Mouse (Mus musculus) embryonic facial prominence, embryonic 10.5 days (tissue): ENCODE measurements around the gene Adam6b. TPM values are rescaled to one million over a fixed set of nuclear protein-coding genes. Genes with fewer than 3 reads are reported as not detected.
"Not testable (repeated sequence)": the region's sequence is repeated elsewhere in the genome, so short reads cannot be mapped to it uniquely, and the experiment has no call there.

Experiments
- DNase-seq: peaks from one replicate; pipeline ENCODE4 v3.0.0-alpha.2; 2017; ENCODE audit warnings: low spot score
- H3K27ac ChIP-seq: fragments of 300-500 bp; sonication (generic); replicated peaks from 2 replicates; pipeline ENCODE4 v1.5.1; 2016; ENCODE audit warnings: mild to moderate bottlenecking
- H3K27me3 ChIP-seq: fragments of 300-500 bp; sonication (generic); replicated peaks from 2 replicates; pipeline ENCODE4 v1.6.1; 2016; ENCODE audit warnings: low read depth, mild to moderate bottlenecking; ENCODE audit not compliant: poor library complexity, severe bottlenecking
- H3K36me3 ChIP-seq: fragments of 300-500 bp; sonication (generic); replicated peaks from 2 replicates; pipeline ENCODE4 v1.6.1; 2016; ENCODE audit warnings: mild to moderate bottlenecking, moderate library complexity
- H3K4me1 ChIP-seq: fragments of 300-500 bp; sonication (generic); 2 replicates; pipeline ENCODE4 v1.6.1; 2016
- H3K4me3 ChIP-seq: fragments of 300-500 bp; sonication (generic); 2 replicates; pipeline ENCODE4 v1.5.1; 2016; ENCODE audit warnings: mild to moderate bottlenecking, moderate library complexity
- H3K9me3 ChIP-seq: fragments of 300-500 bp; sonication (generic); 2 replicates; pipeline ENCODE4 v1.6.1; 2016; ENCODE audit warnings: mild to moderate bottlenecking
- WGBS: fragments of 180-500 bp; shearing (Covaris S2); methylation state at CpG from one replicate; pipeline ENCODE4 v1.1.7; 2016; 5-methylcytosine and 5-hydroxymethylcytosine counted together
- polyA plus RNA-seq: library from polyadenylated mRNA; unstranded; fragments of >200 nt; fragmentation: Nextera tagmentation; extraction: Ambion mirVana; gene quantifications from 2 replicates; pipeline ENCODE4 v1.2.1, GENCODE M21; 2016

Adam6b gene
- polyA plus RNA-seq, result not detected in 2 replicates

DNA sequence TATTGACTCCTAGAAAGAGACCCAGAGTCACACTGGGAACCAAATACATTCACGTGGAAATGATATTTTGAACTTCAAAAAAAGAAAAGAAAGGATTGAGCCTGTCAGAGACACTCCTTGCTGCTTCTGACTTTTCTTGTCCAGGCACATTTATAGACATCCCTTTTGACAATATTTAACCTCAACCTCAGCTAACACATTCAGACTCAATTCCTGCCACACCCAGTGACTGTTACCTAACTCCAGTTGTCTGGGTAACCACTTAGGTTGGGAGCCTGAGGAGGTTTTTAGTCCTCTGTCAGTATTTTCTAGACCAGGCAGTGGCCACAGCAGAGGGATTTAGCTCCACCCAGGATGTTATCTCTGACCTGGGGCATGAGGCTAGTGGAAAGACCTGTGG, at the start of gene Adam6b:
Adam6b (plus strand) TSS at position 301 of the 400 bp plus-strand sequence.
- not testable (repeated sequence) for H3K4me3 ChIP-seq, DNase-seq, H3K27ac ChIP-seq, H3K36me3 ChIP-seq, H3K27me3 ChIP-seq, H3K4me1 ChIP-seq, H3K9me3 ChIP-seq
- WGBS, result 83% methylated on average over 1 of the region's 1 CpGs

DNA sequence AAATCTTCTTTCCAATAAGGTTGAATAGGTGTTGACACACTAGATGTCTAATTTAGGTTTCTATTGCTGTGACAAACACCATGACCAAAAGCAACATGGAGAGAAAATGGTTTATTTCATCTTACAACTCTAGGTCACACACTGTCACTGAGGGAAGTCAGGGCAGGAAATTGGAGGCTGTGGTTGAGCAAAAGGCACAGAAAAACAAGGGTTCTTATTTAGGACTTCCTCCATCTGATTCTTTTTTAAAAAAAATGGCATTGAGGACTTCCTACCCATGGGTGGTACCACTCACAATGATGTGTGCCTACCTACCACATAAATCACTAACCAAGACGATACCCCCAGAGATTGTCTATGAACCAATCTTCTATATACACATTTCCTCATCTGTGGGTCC, 43.2 kb upstream of the Adam6b start:
- WGBS, result 94% methylated on average over 1 of the region's 1 CpGs

DNA sequence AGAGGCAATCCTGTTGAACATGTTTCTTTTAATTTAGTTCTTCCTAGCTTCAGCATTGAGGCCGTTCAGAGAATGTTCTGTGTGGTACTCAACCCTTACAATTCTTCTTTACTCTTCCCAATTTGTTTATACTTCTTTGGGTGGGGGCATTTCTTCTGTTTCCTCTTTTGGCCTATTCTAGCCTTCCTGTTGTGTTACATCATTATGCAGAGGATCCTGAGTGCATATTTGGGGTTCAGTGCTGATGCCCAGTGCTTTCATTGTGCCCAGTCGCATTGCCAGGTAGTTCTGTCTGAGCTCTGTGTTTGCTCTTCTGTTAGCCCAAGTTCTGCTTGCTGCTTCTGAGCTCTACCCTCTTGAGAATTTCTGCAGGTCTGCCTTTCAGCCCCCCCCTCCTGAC, 13.1 kb upstream of the Adam6b start:
- 81% methylated on average over 2 of the region's 2 CpGs for WGBS
- H3K4me1 ChIP-seq, result no peaks in the 10 kb centered on the region
- no peak overlapping the region for H3K4me3 ChIP-seq
- no peaks in the 10 kb centered on the region for H3K36me3 ChIP-seq
- no peak overlapping the region for H3K27ac ChIP-seq
- H3K27me3 ChIP-seq, result no peaks in the 10 kb centered on the region
- H3K9me3 ChIP-seq, result peaks cover 27% of the 10 kb centered on the region; the same call in 1 of the 2 replicates
- DNase-seq, result no peak

More for the DNA sequence above, 43.2 kb upstream of the Adam6b start:
- Histone ChIP-seq H3K4me3 (no peak overlapping the region), H3K9me3 (no peaks in the 10 kb centered on the region), H3K27ac (no peak overlapping the region), H3K36me3 (no peaks in the 10 kb centered on the region), H3K27me3 (no peaks in the 10 kb centered on the region), H3K4me1 (no peaks in the 10 kb centered on the region)
- DNase-seq, result no peak

DNA sequence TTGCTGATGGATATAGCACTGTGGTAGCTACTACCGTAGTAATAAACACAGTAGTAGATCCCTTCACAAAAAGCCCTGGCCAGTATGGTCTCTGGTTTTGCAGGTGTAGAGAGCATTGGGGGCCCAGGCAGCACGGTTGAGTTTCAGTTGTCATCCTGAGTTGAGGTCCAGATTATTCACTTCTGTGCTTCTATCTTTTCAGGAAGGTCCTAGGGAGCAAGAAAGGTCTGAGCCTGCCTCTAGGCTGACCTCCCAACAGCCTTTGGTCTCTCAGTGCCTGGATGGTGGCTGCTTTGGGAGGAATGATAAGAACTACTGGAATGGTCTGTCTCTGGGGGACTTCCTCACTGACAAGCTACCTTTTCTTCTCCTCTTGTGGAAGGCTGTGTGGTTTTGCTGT, 7.2 kb upstream of the Adam6b start:
- peaks cover 31% of the 10 kb centered on the region; the same call in 1 of the 2 replicates for H3K9me3 ChIP-seq
- H3K4me3 ChIP-seq, result no peak overlapping the region
- no peaks in the 10 kb centered on the region for H3K36me3 ChIP-seq
- no peaks in the 10 kb centered on the region for H3K27me3 ChIP-seq
- no peaks in the 10 kb centered on the region for H3K4me1 ChIP-seq
- H3K27ac ChIP-seq, result no peak overlapping the region
- no peak for DNase-seq
- WGBS, result 85% methylated on average over 2 of the region's 2 CpGs

DNA sequence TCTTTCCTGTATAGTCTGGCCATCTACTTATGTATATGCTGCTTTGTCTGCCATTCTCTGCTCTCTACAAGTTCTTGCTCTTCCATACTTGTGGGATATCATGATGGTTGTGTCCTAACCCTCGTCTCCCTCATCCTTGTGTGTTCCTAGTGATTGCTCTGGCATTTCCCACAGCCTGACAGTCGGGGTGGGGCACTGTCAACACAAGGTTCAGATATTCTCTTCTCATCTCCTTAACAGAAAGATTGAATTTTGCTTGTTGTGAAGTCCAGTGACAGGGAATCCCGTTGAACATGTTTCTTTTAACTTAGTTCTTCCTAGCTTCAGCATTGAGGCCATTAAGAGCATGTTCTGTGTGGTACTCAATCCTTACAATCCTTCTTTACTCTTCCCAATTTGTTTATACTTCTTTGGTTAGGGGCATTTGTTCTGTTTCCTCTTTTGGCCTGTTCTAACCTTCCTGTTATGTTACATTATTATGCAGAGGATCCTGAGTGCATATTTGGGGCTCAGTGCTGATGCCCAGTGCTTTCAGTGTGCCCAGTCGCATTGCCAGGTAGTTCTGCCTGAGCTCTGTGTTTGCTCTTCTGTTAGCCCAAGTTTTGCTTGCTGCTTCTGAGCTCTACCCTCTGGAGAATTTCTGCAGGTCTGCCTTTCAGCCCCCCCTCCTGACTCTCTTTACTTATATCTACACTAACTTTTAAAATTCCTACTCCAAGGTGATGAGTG, 6.5 kb upstream of the Adam6b start:
- 57% methylated on average over 4 of the region's 4 CpGs for WGBS
- H3K27me3 ChIP-seq, result no peaks in the 10 kb centered on the region
- no peaks in the 10 kb centered on the region for H3K4me1 ChIP-seq
- no peak overlapping the region for H3K4me3 ChIP-seq
- peaks cover 31% of the 10 kb centered on the region; the same call in 1 of the 2 replicates for H3K9me3 ChIP-seq
- H3K27ac ChIP-seq, result no peak overlapping the region
- no peak for DNase-seq
- H3K36me3 ChIP-seq, result no peaks in the 10 kb centered on the region

DNA sequence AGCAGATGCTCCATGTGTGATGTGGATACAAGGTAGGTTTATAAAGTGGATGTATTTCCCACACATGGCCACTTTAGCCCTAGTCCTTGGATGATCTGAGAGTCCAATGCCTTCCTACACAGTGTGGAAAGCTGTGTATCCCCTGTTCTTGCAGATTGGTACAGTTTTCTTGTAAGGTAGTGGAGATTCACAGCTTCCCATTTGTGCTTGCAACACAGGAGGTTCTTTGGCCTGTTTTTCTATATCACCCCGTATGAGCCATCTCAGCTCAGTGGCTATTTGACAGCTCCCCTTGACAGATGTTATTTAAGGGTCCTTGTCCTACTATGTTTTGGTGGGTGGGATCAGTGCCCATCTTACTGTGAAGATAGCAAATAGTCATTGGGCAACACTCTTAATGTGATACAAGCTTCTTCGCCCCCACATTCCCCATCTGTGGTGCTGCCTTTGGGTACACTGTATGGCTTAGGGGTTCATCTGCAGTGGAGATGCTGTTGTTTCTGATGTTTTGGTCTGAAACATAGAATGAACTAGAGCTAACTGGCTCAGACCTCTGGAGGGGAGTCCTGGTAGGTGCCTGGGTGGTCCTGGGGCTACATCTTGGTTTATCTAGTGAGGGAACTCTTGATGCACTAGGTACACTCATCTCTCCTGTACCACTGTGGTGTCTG, 5.7 kb upstream of the Adam6b start:
- Histone ChIP-seq H3K4me3 (no peak overlapping the region), H3K4me1 (no peaks in the 10 kb centered on the region), H3K27ac (no peak overlapping the region), H3K27me3 (no peaks in the 10 kb centered on the region), H3K9me3 (peaks cover 28% of the 10 kb centered on the region; the same call in 1 of the 2 replicates), H3K36me3 (no peaks in the 10 kb centered on the region)
- DNase-seq, result no peak
- 86% methylated on average over 2 of the region's 2 CpGs for WGBS

DNA sequence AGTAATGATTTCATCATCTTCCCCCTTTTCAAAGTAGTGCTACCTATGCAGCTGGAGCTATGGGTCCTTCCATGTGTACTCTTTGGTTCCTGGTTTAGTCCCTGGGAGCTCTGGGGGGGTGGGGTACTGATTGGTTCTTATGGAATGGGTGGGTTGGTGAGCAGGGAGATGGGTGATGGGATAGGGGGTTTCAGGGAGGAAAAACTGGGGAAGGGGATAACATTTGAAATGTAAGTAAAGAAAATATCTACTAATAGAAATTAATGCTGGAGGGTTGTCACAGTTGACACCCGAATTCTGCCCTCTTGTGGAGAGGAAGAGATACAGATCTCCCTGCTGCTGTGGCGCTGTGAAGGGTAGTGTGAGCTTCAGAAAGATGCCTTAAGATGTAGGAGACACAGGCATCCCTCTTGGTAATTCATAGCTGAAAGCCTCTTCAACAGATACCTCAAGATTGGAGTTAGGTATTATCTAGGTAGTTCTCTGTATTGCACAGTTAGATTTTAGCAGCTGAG, 4.3 kb upstream of the Adam6b start:
- no peaks in the 10 kb centered on the region for H3K36me3 ChIP-seq
- no peak overlapping the region for H3K27ac ChIP-seq
- DNase-seq, result no peak
- WGBS, result 44% methylated on average over 2 of the region's 2 CpGs
- H3K4me3 ChIP-seq, result no peak overlapping the region
- peaks cover 22% of the 10 kb centered on the region; the same call in 1 of the 2 replicates for H3K9me3 ChIP-seq
- no peaks in the 10 kb centered on the region for H3K27me3 ChIP-seq
- no peaks in the 10 kb centered on the region for H3K4me1 ChIP-seq

DNA sequence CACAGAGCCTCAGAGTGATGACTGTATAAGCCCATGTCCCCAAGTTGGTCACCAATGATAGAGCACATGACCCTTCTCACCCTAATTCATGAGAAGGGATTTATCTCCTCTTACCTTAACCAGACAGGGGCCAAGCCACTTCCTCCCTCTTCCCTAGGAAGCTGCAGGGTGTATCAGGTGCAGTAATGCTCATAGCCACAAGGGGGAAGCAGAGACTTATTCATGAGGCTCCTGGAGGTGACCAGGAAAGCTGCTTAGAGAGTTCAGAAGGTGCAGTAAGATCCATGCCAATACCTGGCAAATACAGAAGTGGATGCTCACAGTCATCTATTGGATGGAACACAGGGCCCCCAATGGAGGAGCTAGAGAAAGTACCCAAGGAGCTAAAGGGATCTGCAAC, 1.6 kb upstream of the Adam6b start:
- not testable (repeated sequence) for H3K36me3 ChIP-seq, H3K27ac ChIP-seq, H3K4me3 ChIP-seq, H3K27me3 ChIP-seq, H3K9me3 ChIP-seq, H3K4me1 ChIP-seq
- peak; percentile 26 for DNase-seq

DNA sequence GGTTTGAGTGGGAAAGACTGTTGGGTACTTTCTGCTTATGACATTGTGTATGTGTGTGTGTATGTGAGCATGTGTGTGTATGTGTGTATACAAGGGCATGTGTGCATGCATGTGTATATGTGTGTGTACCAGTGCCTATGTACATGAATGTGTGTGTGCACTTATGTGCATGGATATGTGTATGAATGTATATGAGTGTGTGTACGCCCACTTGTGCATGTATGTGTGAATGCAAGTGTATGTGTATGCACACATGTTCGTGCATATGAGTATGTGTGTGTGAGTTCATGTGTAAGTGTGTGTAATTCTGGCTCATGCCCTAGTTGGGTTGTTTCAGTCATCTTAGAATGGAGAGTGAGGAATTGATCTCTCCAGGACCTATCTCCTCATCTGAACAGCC, 36.6 kb downstream of the Adam6b start:
- H3K27ac ChIP-seq, result no peak overlapping the region
- no peaks in the 10 kb centered on the region for H3K27me3 ChIP-seq
- no peaks in the 10 kb centered on the region for H3K36me3 ChIP-seq
- 80% methylated on average over 2 of the region's 2 CpGs for WGBS
- peaks cover 40% of the 10 kb centered on the region for H3K9me3 ChIP-seq
- H3K4me1 ChIP-seq, result no peaks in the 10 kb centered on the region
- DNase-seq, result no peak
- H3K4me3 ChIP-seq, result no peak overlapping the region

Other genes with a start within 250 kb of the Adam6b start
- gene Adam6a, start 54.4 kb downstream of the Adam6b start, polyA plus RNA-seq, result not detected in 2 replicates